ENCODE assay signal across 8 mouse cellular contexts in genomic region chr2:134785970-134786855, GRCm38 (mm10). TPM values are rescaled to one million over a fixed set of nuclear protein-coding genes. Genes with fewer than 3 reads are reported as not detected.
DNase-seq lines count a peak whose midpoint lies in the region; ATAC-seq and TF ChIP-seq lines count a peak whose summit lies in the region.

Gene Plcb1 (plus strand): TSS chr2:134786067.

- peak within 1 kb of the TSS; percentile 62 for H3K9ac ChIP-seq in embryonic facial prominence, embryonic 15.5 days
- H3K9ac ChIP-seq in kidney, embryonic 14.5 days (ENCODE audit: low read depth, low read length) = peak within 1 kb of the TSS; percentile 77
- peak within 1 kb of the TSS; percentile 75 for H3K9ac ChIP-seq in limb, embryonic 12.5 days (replicated peaks)
- peak within 1 kb of the TSS; percentile 81 for H3K9ac ChIP-seq in midbrain, embryonic 13.5 days (replicated peaks)

- DNase-seq in brain, embryonic 14.5 days (ENCODE audit: low read depth) = peak; percentile 95
- DNase-seq in heart, adult 9 months (ENCODE audit: low spot score in 2 of 2) = peak; percentile 78 to 80
- DNase-seq in skeletal muscle tissue, adult 2 months (ENCODE audit: low read depth, low spot score) = peak; percentile 48
- no peak for DNase-seq in T-cell, adult 2 months (ENCODE audit: low spot score)

- peak; percentile 37; the same call in 1 of the 2 replicates for TF ChIP-seq POLR2A in brain, embryonic 14.5 days (IDR thresholded peaks at IDR 0.05; ENCODE audit: borderline replicate concordance, extremely low read depth, insufficient read depth, insufficient read length, poor library complexity, severe bottlenecking)

- H3K4me3 ChIP-seq in embryonic facial prominence, embryonic 15.5 days (replicated peaks) = peak within 1 kb of the TSS; percentile 68
- peak within 1 kb of the TSS; percentile 74 for H3K4me3 ChIP-seq in kidney, embryonic 14.5 days (ENCODE audit: low read length)
- peak within 1 kb of the TSS; percentile 74 for H3K4me3 ChIP-seq in limb, embryonic 12.5 days (replicated peaks)
- peak within 1 kb of the TSS; percentile 79 for H3K4me3 ChIP-seq in midbrain, embryonic 13.5 days (replicated peaks)

- H3K4me1 ChIP-seq in embryonic facial prominence, embryonic 15.5 days = peaks cover 12% of the 10 kb centered on the region; the same call in 1 of the 2 replicates
- H3K4me1 ChIP-seq in kidney, embryonic 14.5 days (ENCODE audit: control insufficient read depth, insufficient read depth, low read length) = 0 out of 2 replicates have a peak, but pooled peaks cover 2% of the 10 kb centered on the region
- H3K4me1 ChIP-seq in limb, embryonic 12.5 days (replicated peaks) = peaks cover 9% of the 10 kb centered on the region
- H3K4me1 ChIP-seq in midbrain, embryonic 13.5 days (replicated peaks) = peaks cover 15% of the 10 kb centered on the region

- H3K36me3 ChIP-seq in embryonic facial prominence, embryonic 15.5 days = no peaks in the 10 kb centered on the region
- H3K36me3 ChIP-seq in kidney, embryonic 14.5 days (ENCODE audit: control insufficient read depth, insufficient read depth, low read length) = no peaks in the 10 kb centered on the region
- H3K36me3 ChIP-seq in limb, embryonic 12.5 days = no peaks in the 10 kb centered on the region
- H3K36me3 ChIP-seq in midbrain, embryonic 13.5 days = no peaks in the 10 kb centered on the region

- no peaks in the 10 kb centered on the region; the same call in 1 of the 2 replicates for H3K27me3 ChIP-seq in embryonic facial prominence, embryonic 15.5 days
- H3K27me3 ChIP-seq in kidney, embryonic 14.5 days (ENCODE audit: control insufficient read depth, insufficient read depth, low read length) = no peaks in the 10 kb centered on the region
- peaks cover 11% of the 10 kb centered on the region; the same call in 1 of the 2 replicates for H3K27me3 ChIP-seq in limb, embryonic 12.5 days
- H3K27me3 ChIP-seq in midbrain, embryonic 13.5 days = peaks cover 11% of the 10 kb centered on the region

- peak; percentile 87 for TF ChIP-seq CTCF in brain, embryonic 14.5 days (IDR thresholded peaks at IDR 0.05; ENCODE audit: borderline replicate concordance, extremely low read depth, insufficient read depth, insufficient read length)

- peak; percentile 94 for ATAC-seq in embryonic facial prominence, embryonic 15.5 days (ENCODE audit: insufficient number of reproducible peaks, low FRiP score, low TSS enrichment, low read depth)
- ATAC-seq in kidney, embryonic 14.5 days (ENCODE audit: low FRiP score, low TSS enrichment) = peak; percentile 97
- ATAC-seq in limb, embryonic 12.5 days (ENCODE audit: insufficient number of reproducible peaks, insufficient read depth, low FRiP score, low TSS enrichment, low read depth) = peak; percentile 91
- peak; percentile 98 for ATAC-seq in midbrain, embryonic 13.5 days

- no peaks in the 10 kb centered on the region for H3K9me3 ChIP-seq in embryonic facial prominence, embryonic 15.5 days (replicated peaks)
- H3K9me3 ChIP-seq in kidney, embryonic 14.5 days (ENCODE audit: control insufficient read depth, low read length) = no peaks in the 10 kb centered on the region
- H3K9me3 ChIP-seq in limb, embryonic 12.5 days = no peaks in the 10 kb centered on the region
- no peaks in the 10 kb centered on the region for H3K9me3 ChIP-seq in midbrain, embryonic 13.5 days

- under 1% methylated on average over 85 of the region's 88 CpGs for WGBS in embryonic facial prominence, embryonic 15.5 days
- 2% methylated on average over 79 of the region's 88 CpGs for WGBS in kidney, embryonic 14.5 days
- WGBS in limb, embryonic 12.5 days = under 1% methylated on average over 85 of the region's 88 CpGs
- WGBS in midbrain, embryonic 13.5 days = under 1% methylated on average over 88 of the region's 88 CpGs

- peak within 1 kb of the TSS; percentile 92 for H3K4me2 ChIP-seq in embryonic facial prominence, embryonic 15.5 days (replicated peaks)
- peak within 1 kb of the TSS; percentile 74 for H3K4me2 ChIP-seq in kidney, embryonic 14.5 days (replicated peaks; ENCODE audit: low read depth, low read length)
- H3K4me2 ChIP-seq in limb, embryonic 12.5 days = peak within 1 kb of the TSS; percentile 78
- peak within 1 kb of the TSS; percentile 95 for H3K4me2 ChIP-seq in midbrain, embryonic 13.5 days (replicated peaks)

- H3K27ac ChIP-seq in embryonic facial prominence, embryonic 15.5 days (replicated peaks) = peak within 1 kb of the TSS; percentile 51; the same call in 1 of the 2 replicates
- 0 out of 2 replicates have a peak within 1 kb of the TSS, but pooled peaks have one; percentile 38 for H3K27ac ChIP-seq in kidney, embryonic 14.5 days (ENCODE audit: low read depth, low read length)
- peak within 1 kb of the TSS; percentile 41; the same call in 1 of the 2 replicates for H3K27ac ChIP-seq in limb, embryonic 12.5 days
- H3K27ac ChIP-seq in midbrain, embryonic 13.5 days = peak within 1 kb of the TSS; percentile 83

RNA-seq across cellular contexts. Expression of gene Plcb1, which starts in this region (rescaled TPM):
- polyA plus RNA-seq in brain, embryonic 14.5 days (2012; rRNA removed) = 8.5 and 15.2 TPM in 2 replicates
- polyA plus RNA-seq in embryonic facial prominence, embryonic 15.5 days (2015; fragmentation: Nextera tagmentation; extraction: Ambion mirVana) = 10.7 and 11.1 TPM in 2 replicates
- polyA plus RNA-seq in kidney, embryonic 14.5 days (2014; fragmentation: Nextera tagmentation; extraction: Ambion mirVana) = 34.5 and 34.6 TPM in 2 replicates
- 11.1 and 11.4 TPM in 2 replicates for polyA plus RNA-seq in limb, embryonic 12.5 days (2016; fragmentation: Nextera tagmentation; extraction: Ambion mirVana)
- 20.7 and 21.2 TPM in 2 replicates for polyA plus RNA-seq in midbrain, embryonic 13.5 days (2015; fragmentation: Nextera tagmentation; extraction: Ambion mirVana)
